9 mouse cellular contexts compared by ENCODE assay signal in the genomic region with DNA sequence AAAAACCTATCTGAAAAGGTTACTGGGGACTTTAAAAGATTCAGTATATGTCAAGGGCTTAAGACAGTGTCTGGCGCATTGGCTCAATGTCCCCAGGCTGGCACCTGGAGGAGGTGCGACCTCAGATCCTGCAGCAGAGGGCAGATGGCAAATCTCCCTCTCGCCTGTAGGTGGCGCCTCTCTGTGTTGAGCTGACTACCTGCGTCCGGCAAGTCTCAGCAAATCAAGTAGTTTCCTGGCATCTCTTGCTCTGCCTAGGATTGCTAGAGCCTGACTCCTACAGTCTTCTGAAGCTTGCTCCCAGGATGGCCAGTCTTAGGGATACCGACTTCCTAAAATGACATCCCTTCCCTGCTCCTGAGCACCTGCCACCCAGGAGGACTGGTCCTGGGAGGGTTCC. TPM values are rescaled to one million over a fixed set of nuclear protein-coding genes. Genes with fewer than 3 reads are reported as not detected.
A peak's percentile ranks its signal among the peaks of the same experiment; 100 is the strongest.
DNase-seq lines count a peak whose midpoint lies in the region; ATAC-seq and TF ChIP-seq lines count a peak whose summit lies in the region.
"Had no signal": no experiment of that assay in that cellular context is flagged by ENCODE, and none has a peak within 500 bp of the region (broad histone marks: within the 10 kb centered on the region; RNA-seq: fewer than 3 reads in every experiment).

No protein-coding gene starts in this region.

- TF ChIP-seq POLR2A in thymus, adult 2 months (IDR thresholded peaks at IDR 0.05; ENCODE audit: control insufficient read depth, extremely low read depth, insufficient read depth, low read length, poor library complexity) = no peak

- DNase-seq in gastrocnemius, adult 18-20 months (ENCODE audit: low spot score) = peak; percentile 39
- no peak for DNase-seq in gastrocnemius, postnatal 25 days
- DNase-seq in NIH3T3 (ENCODE audit: low read depth) = peak; percentile 43
- DNase-seq in cerebellum, postnatal 10 days = peak; percentile 81 to 85
- peak; percentile 25 to 55 for DNase-seq in left cerebral cortex, postnatal 14 days (ENCODE audit: low spot score in 2 of 2)
- peak; percentile 88 for DNase-seq in thymus, adult 2 months

- ATAC-seq in hematopoietic stem cell, adult 5-6 weeks (replicated peaks in 1 of 2; ENCODE audit: insufficient read depth in 1 of 2, low FRiP score in 2 of 2, low TSS enrichment in 1 of 2, low read depth in 1 of 2, poor library complexity in 2 of 2, severe bottlenecking in 2 of 2) = peak; percentile 80 to 86
- ATAC-seq in monocyte, adult 5-6 weeks (replicated peaks; ENCODE audit: insufficient number of reproducible peaks, low FRiP score, low TSS enrichment, poor library complexity, severe bottlenecking) = peak; percentile 71; the same call in 1 of the 2 replicates

- H3K27ac ChIP-seq in thymus, adult 2 months (ENCODE audit: control insufficient read depth, insufficient read depth, low read length) = no peak overlapping the region
- H3K27ac ChIP-seq: limb, embryonic 13.5 days had no signal

- intact Hi-C loops in left cerebral cortex, postnatal 14 days (cut with DNase I) = loop anchor here (10.0 kb wide), 1 partner anchor 96 kb away; no protein-coding TSS in a partner anchor

- 5% methylated on average over 7 of the region's 7 CpGs for WGBS in thymus, adult 2 months

- no peaks in the 10 kb centered on the region for H3K27me3 ChIP-seq in thymus, adult 2 months (ENCODE audit: control insufficient read depth, insufficient read depth, low read length)

- no peak overlapping the region for H3K4me3 ChIP-seq in thymus, adult 2 months (ENCODE audit: control insufficient read depth, insufficient read depth, low read length)
- H3K4me3 ChIP-seq: limb, embryonic 13.5 days had no signal

- no peaks in the 10 kb centered on the region for H3K36me3 ChIP-seq in thymus, adult 2 months (ENCODE audit: control insufficient read depth, insufficient read depth, low read length)
- H3K36me3 ChIP-seq: limb, embryonic 13.5 days had no signal

- peaks cover 27% of the 10 kb centered on the region for H3K4me1 ChIP-seq in thymus, adult 2 months (replicated peaks; ENCODE audit: control insufficient read depth, insufficient read depth, low read length)
- H3K4me1 ChIP-seq: limb, embryonic 13.5 days had no signal

- peak; percentile 95 for TF ChIP-seq CTCF in thymus, adult 2 months (IDR thresholded peaks at IDR 0.05; ENCODE audit: borderline replicate concordance, control insufficient read depth, extremely low read depth, insufficient read depth, low read length, poor library complexity)

RNA-seq across cellular contexts. Expression of a gene that starts 25.6 kb away (rescaled TPM):
- not detected for total RNA-seq in gastrocnemius, adult 18-20 months (2021)
- under 1 TPM in 1 of 2 experiments, not detected in 1; 0.24 TPM for total RNA-seq in gastrocnemius, postnatal 25 days (2021)
- 2.4 and 3.6 TPM in 2 replicates for total RNA-seq in hematopoietic stem cell, adult 5-6 weeks (2017)
- 1 to 10 TPM; 2.2 to 2.4 TPM for total RNA-seq in left cerebral cortex, postnatal 14 days (2021)
- 35.6 to 134 TPM (median 47.4 TPM) in 3 replicates for total RNA-seq in monocyte, adult 5-6 weeks (2017)
- polyA plus RNA-seq in thymus, adult 2 months (2012; rRNA removed) = 183 and 205 TPM in 2 replicates
